Mouse (Mus musculus): ENCODE results near the gene Mycbp2.

The Mycbp2 gene

DNA sequence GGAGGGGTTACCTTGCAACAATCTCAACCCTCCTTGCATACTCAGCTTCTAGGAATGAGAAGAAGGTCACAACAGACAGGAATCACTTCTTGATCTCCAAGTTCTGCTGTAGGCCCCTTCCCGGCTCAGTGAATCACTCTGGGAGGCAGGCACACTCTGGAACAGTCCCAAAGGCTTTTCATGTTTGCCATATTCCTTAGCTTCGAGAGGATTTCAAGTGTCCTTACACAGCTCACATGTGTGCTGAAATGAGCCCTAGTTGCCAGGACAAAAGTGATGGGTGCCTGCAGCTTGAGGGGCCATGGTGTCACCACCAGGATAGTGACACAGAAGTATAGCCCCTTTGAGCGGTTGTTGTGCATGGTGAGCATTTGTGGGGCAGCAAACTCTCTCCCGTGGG is 273.9 kb downstream of the Mycbp2 start:
- DNase-seq (ENCODE audit: low read depth): no peak

DNA sequence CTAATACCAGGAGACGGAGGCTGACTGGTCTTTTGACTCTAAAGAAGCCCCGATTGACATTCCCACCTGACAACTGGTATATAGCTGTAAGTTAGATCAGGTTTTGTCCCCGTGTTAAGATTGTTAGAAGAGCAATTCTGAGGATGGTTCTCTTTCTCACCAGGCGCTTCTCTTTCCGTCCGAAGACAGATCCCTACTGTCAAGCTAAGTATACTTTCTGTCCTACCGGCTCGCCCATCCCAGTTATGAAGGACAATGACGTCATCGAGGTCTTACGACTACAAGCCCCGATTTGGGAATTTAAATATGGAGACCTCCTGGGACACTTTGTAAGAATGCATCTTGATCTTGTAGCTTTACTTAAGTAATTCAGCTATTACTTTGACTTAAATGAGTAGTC is 275.1 kb downstream of the Mycbp2 start:
- DNase-seq (ENCODE audit: low read depth): no peak

DNA sequence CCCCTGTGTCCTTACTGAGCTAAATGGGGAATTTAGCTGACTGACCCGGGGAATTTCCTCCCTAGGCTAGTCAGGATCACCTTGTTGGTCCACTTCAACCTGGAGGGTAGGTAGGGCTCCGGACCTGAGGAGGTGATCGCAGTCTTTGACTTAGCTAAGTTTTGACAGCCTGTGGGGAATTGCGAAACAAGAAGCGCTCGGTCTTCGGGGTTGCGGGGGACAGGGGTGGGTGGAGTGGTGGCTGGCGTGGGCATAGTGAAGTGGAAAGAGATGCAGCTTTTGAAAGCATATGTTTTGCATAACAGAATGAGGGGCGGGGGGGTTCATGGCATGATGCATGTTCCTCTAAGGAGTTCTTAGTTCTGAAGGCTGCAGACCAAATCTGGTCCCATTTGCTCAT is 275.8 kb downstream of the Mycbp2 start:
- DNase-seq (ENCODE audit: low read depth): no peak

DNA sequence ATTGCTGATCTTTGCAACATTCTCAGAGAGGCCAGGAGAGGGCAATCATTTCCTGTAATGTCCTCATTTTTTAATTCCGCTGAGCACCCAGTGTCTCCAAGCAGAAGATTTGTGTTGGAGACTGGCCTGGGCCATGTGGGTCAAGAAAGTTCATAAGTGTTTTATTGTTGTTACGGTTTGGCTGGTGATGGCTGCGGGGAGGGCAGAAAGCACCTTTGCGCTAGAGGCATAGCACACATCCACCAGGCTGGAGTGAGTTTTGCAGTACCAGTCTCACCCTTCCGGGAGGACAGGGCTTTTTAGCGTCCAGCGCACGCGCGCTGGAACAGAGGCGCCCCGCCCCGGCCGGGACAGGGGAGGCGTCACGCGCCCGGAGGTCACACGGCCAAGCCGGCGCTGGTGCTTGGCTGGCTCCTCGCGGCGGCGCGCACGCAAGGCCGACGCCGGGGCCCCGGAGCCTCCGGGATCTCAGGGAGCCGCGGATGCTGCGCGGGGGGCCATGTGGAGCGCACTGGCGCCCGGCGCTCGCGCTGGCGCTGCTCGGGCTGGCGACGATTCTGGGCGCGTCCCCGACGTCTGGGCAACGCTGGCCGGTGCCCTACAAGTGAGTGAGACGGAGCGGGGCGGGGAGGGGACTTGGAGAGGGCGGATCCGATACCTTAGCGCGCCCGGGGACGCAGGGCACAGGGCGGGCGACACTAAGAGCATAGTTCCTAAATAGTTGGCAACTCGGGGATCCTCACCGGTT is 276.6 kb downstream of the Mycbp2 start, which contains the start of gene Cln5:
Gene Cln5, plus strand, starts transcription at position 353 of the 748 bp plus-strand sequence.
- DNase-seq (ENCODE audit: low read depth): peak; percentile 95

DNA sequence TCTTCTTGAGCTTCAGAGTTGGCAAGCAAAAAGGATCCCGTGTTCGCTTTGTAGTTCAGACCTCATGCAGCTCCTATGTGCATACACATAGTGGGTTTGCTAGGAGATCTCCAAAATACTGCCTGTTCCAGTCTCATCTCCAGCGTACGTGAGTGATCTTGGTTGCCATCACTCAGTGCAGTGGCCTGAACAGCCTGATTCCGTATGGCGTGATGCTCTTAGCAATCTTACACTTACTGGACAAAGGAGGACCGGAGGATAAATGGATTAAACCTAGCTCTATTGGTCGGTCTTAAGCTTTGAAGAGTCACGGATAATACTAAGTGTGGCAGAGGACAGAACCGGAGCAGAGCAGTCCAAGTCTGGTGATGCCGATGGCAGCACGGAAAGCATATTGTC is 277.1 kb downstream of the Mycbp2 start:
- DNase-seq (ENCODE audit: low read depth): no peak

DNA sequence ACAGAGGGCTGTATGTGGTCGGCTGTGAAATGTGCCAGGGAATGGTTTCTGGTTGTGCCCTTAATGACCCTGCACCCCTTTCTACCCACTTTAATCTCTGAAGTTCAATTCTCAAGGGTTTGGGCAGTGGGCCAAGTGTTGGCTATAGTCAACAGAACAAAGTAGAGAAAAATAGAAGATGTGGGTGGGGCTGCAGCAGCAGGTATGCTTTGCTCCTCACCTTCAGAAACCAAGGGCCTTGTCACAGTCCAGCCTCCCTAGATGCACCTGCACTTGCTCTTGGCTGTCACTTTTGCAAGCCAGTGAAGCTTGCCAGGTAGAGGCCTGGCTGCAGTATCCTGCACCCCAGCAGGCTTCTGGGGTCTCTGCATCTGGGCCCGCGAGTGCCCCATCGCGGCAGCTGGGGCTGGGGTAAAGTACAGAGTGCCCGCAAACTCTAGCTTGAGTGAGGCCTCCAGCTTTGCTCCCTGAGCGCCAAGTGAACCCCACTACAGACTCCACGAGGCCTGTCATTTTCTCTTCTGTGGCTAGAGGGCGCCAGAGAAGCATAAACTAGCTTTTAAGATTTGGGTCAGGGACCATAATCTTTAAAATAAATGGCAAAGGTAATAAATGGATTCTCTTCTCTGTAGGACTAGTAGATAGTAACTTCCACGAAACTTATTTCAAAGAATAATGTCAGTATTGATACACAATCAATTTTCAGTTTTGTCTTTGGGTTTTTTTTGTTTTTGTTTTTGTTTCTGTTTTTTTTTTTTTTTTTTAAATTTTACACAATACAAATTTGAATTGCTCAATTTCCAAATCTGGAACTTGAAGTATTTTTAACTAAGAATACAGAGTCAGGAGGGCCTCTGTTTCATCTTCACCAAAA is 281.1 kb downstream of the Mycbp2 start:
- peak; percentile 90 for DNase-seq (ENCODE audit: low read depth)

Data from naive thymus-derived CD4-positive, alpha-beta T cell, adult 2 months (primary cell).